Mouse (Mus musculus): Measurements from ENCODE around the gene Abhd15. TPM values are rescaled to one million over a fixed set of nuclear protein-coding genes. Genes with fewer than 3 reads are reported as not detected.
"Not testable (repeated sequence)": the region's sequence is repeated elsewhere in the genome, so short reads cannot be mapped to it uniquely, and the experiment has no call there.

The Abhd15 gene
- total and polyA plus RNA-seq, 2 experiments from 2014 or later = 1.2 to 2.1 TPM

GRCm38 (mm10) chr11:77519043-77519442 lies 4.1 kb downstream of the Abhd15 start, which contains the start of gene Gm10392:
Gene Gm10392 (minus strand): TSS chr11:77519198.
- Histone ChIP-seq H3K27ac (ENCODE audit: low read depth) (peak within 1 kb of the TSS; percentile 62; the same call in 1 of the 2 replicates), H3K4me2 (ENCODE audit: low read depth, low read length) (peak within 1 kb of the TSS; percentile 17; the same call in 1 of the 2 replicates), H3K4me1 (ENCODE audit: control insufficient read depth, insufficient read depth) (peaks cover 11% of the 10 kb centered on the region), H3K9me3 (replicated peaks; ENCODE audit: control insufficient read depth, low read length) (no peaks in the 10 kb centered on the region), H3K36me3 (replicated peaks; ENCODE audit: control insufficient read depth, insufficient read depth, low read length) (no peaks in the 10 kb centered on the region), H3K4me3 (ENCODE audit: low read depth, low read length) (no peak within 1 kb of the TSS; the same call in 1 of the 2 replicates), H3K9ac (replicated peaks; ENCODE audit: low read depth, low read length) (no peak within 1 kb of the TSS; the same call in 1 of the 2 replicates), H3K27me3 (ENCODE audit: control insufficient read depth, insufficient read depth, low read length) (peaks cover 5% of the 10 kb centered on the region; the same call in 1 of the 2 replicates)
- DNase-seq (ENCODE audit: low spot score) (no peak), ATAC-seq (ENCODE audit: insufficient read depth, low read depth) (no peak)
- TF ChIP-seq CTCF (IDR thresholded peaks at IDR 0.05; ENCODE audit: low read depth) (no peak), EP300 (IDR thresholded peaks at IDR 0.05; ENCODE audit: low read depth) (no peak)
- WGBS = 41% methylated on average over 5 of the region's 5 CpGs

DNA sequence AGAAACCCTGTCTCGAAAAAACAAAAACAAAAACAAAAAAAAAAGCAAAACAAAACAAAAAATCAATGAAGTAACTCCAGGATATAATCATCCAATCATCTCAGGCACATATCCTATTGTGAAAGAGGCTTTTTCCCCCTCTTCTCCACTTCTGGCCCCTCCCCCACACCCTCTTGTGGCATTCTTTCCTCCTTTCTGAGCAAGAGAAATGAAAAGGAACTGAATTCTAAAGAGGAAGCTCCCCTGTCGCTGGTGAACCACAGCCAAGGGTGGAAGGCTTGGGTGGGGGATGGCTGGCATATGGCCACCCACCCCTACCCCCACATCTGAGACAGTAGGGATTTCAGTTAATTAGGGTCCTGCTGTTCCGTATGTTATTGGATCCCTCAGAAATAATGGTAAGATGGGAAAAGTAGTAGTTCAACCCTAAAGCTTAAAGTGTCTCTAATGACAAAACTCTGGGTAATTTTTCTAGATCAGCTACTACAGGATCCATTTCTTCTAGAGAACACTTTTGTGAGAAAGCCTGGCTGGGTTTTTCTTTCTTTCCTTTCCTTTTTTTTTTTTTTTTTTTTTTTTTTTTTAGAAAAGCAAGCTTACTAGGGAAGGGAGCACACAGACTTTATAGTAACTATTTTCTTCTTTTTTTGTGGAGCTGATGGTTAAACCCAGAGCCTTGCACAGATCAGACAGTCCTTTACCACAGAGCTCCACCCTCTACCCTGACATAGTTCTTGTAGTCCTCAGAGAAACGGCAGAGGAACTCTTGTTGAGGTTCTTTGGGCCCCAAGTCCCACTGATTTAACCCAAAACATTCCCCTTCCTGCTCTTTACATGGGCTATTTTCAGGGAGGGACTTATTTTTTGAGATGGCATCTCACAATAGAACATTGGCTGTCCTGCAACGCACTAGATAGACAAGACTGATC lies 5.9 kb downstream of the Abhd15 start:
- Histone ChIP-seq H3K27me3 (ENCODE audit: control insufficient read depth, insufficient read depth, low read length) (peaks cover 2% of the 10 kb centered on the region; the same call in 1 of the 2 replicates), H3K9ac (replicated peaks; ENCODE audit: low read depth, low read length) (no peak overlapping the region), H3K4me2 (ENCODE audit: low read depth, low read length) (no peak overlapping the region), H3K36me3 (replicated peaks; ENCODE audit: control insufficient read depth, insufficient read depth, low read length) (no peaks in the 10 kb centered on the region), H3K4me1 (ENCODE audit: control insufficient read depth, insufficient read depth) (peaks cover 3% of the 10 kb centered on the region), H3K27ac (ENCODE audit: low read depth) (peak overlapping the region; percentile 34; the same call in 1 of the 2 replicates), H3K4me3 (ENCODE audit: low read depth, low read length) (no peak overlapping the region), H3K9me3 (replicated peaks; ENCODE audit: control insufficient read depth, low read length) (no peaks in the 10 kb centered on the region)
- no peak for TF ChIP-seq EP300 (IDR thresholded peaks at IDR 0.05; ENCODE audit: low read depth)
- no peak for TF ChIP-seq CTCF (IDR thresholded peaks at IDR 0.05; ENCODE audit: low read depth)
- no peak for DNase-seq (ENCODE audit: low spot score)
- ATAC-seq (ENCODE audit: insufficient read depth, low read depth) = no peak
- WGBS = 53% methylated on average over 5 of the region's 5 CpGs

- no peak for TF ChIP-seq CTCF (IDR thresholded peaks at IDR 0.05; ENCODE audit: low read depth)
- TF ChIP-seq EP300 (IDR thresholded peaks at IDR 0.05; ENCODE audit: low read depth) = no peak
- 79% methylated on average over 3 of the region's 3 CpGs for WGBS
- Histone ChIP-seq H3K4me2 (ENCODE audit: low read depth, low read length) (no peak overlapping the region), H3K9me3 (replicated peaks; ENCODE audit: control insufficient read depth, low read length) (no peaks in the 10 kb centered on the region), H3K27me3 (ENCODE audit: control insufficient read depth, insufficient read depth, low read length) (no peaks in the 10 kb centered on the region), H3K27ac (ENCODE audit: low read depth) (no peak overlapping the region), H3K36me3 (replicated peaks; ENCODE audit: control insufficient read depth, insufficient read depth, low read length) (no peaks in the 10 kb centered on the region; the same call in 1 of the 2 replicates), H3K9ac (replicated peaks; ENCODE audit: low read depth, low read length) (no peak overlapping the region), H3K4me1 (ENCODE audit: control insufficient read depth, insufficient read depth) (no peaks in the 10 kb centered on the region), H3K4me3 (ENCODE audit: low read depth, low read length) (no peak overlapping the region)
- ATAC-seq (ENCODE audit: insufficient read depth, low read depth) (no peak), DNase-seq (ENCODE audit: low spot score) (no peak)
Measured at GRCm38 (mm10) chr11:77525804-77526486, 11.0 kb downstream of the Abhd15 start.

GRCm38 (mm10) chr11:77528420-77528819 lies 13.5 kb downstream of the Abhd15 start:
- not testable (repeated sequence) for ATAC-seq (ENCODE audit: insufficient read depth, low read depth); H3K4me2 ChIP-seq (ENCODE audit: low read depth, low read length); H3K36me3 ChIP-seq (replicated peaks; ENCODE audit: control insufficient read depth, insufficient read depth, low read length); H3K4me3 ChIP-seq (ENCODE audit: low read depth, low read length); H3K4me1 ChIP-seq (ENCODE audit: control insufficient read depth, insufficient read depth); H3K9me3 ChIP-seq (replicated peaks; ENCODE audit: control insufficient read depth, low read length); H3K9ac ChIP-seq (replicated peaks; ENCODE audit: low read depth, low read length); H3K27me3 ChIP-seq (ENCODE audit: control insufficient read depth, insufficient read depth, low read length); H3K27ac ChIP-seq (ENCODE audit: low read depth); DNase-seq (ENCODE audit: low spot score)
- 87% methylated on average over 3 of the region's 3 CpGs for WGBS

DNA sequence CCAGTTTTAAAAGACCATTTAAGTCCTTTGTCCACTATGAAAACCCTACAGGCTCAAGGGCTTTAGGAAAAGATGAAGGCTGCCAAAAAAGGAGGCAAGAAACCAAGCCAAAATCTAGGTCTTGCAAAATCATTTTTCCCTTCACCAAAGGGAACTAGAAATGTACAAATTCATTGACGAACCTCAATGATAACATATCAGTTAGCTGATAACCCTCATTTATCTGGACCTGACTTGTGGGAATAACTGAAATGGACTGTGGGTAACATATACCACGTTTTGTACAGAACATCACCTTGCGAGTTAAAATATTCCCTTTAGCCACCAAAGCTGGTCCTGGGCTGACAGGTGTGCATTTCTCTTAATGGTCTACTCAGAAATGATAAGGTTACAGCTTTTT lies 14.7 kb downstream of the Abhd15 start:
- ATAC-seq (ENCODE audit: insufficient read depth, low read depth) (no peak), DNase-seq (ENCODE audit: low spot score) (no peak)
- Histone ChIP-seq H3K9me3 (replicated peaks; ENCODE audit: control insufficient read depth, low read length) (no peaks in the 10 kb centered on the region), H3K27me3 (ENCODE audit: control insufficient read depth, insufficient read depth, low read length) (no peaks in the 10 kb centered on the region), H3K27ac (ENCODE audit: low read depth) (no peak overlapping the region), H3K4me2 (ENCODE audit: low read depth, low read length) (no peak overlapping the region), H3K4me1 (ENCODE audit: control insufficient read depth, insufficient read depth) (no peaks in the 10 kb centered on the region), H3K36me3 (replicated peaks; ENCODE audit: control insufficient read depth, insufficient read depth, low read length) (peaks cover 3% of the 10 kb centered on the region; the same call in 1 of the 2 replicates), H3K9ac (replicated peaks; ENCODE audit: low read depth, low read length) (no peak overlapping the region), H3K4me3 (ENCODE audit: low read depth, low read length) (no peak overlapping the region)
- TF ChIP-seq CTCF (IDR thresholded peaks at IDR 0.05; ENCODE audit: low read depth) = no peak
- 66% methylated on average over 3 of the region's 3 CpGs for WGBS

Measured in heart, postnatal 0 days (tissue).